Mouse (Mus musculus): ENCODE data around the gene Mxd1.
A peak's percentile ranks its signal among the peaks of the same experiment; 100 is the strongest.

Gene Mxd1

DNA sequence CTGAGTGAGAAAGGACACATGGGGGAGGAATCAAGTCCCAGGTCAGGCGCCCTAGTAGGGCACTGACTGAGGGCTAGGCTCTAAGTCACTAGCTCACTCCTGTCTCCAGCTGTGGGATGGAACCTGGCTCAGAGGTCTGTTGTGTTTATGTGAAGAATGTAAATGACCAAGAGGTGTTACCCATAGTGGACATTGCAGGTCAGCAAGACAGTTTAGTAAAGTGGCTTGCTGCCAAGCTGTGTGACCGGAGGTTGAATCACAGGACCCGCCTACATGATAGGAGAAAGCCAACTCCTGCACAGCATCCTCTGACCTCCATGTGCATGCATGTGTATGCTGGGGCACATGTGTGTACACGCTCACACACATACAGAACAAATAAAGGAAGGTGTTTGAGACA, 23.4 kb downstream of the Mxd1 start:
- no peak for DNase-seq

DNA sequence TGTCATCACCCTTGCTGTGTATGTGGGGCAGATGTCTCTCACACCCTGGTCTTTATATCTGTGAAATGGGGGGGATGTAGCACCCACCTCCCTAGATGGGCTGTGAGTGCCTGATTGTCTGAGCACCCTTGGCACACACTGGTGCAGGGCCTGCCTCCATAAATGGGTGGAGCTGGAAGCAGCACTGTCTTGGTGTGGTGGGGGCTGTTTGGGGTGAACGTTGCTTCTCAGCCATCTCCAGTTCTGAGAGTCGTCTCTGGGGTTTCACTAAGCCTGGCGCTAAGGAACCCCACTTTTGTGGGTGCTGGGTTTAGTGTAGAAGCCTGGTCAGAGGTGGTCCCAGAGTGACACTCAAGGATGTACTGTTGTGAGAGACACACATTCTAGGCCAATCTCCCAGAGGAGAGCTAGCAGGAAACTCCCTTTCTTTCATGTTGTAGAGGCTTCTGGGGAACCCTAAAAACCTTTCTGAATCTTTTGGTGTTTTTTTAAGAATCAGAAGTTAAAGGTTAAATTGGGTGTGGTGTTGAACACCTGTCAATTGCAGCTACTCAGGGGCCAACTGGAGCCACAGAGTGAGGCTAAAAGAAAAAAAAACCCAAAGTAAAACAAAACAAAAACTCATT, 24.1 kb downstream of the Mxd1 start:
- no peak for DNase-seq

DNA sequence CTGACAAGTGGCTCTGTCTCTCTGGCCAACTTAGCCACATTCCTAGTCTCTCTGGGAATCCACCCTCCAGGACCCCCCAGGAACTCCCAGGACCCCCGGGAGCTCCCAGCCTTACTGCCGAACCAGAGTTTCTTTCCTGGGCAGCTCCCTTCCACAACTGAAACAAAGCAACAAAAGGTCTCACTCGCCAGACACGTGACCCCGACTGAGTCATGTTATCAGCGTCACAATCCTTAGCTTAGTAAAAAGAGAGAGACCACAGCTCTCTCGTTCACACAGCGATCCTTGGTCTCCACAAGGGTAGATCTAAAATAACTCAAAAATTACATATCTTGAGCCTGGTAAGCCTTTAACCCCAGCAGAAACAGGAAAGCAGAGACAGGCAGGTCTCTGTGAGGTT, 27.2 kb downstream of the Mxd1 start:
- no peak for DNase-seq

DNA sequence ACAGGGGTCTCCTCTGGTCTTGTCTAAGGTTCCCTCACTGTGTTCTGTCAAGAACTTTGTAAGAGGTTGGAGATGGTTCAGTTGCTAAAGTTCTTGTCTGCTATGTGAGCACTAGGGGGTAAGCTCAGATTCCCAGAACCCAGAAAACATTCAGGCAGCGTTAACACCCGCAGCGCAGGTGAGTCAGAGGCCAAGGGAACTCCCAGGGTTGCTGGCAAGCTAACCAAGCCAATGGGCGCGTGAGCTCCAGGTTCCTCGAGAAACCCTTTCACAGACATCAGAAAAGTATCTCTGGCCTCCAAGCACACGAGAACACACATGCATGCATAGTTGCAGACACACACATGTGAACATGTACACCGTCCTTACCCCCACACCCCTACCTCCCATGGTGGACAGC, 28.2 kb downstream of the Mxd1 start:
- no peak for DNase-seq

DNA sequence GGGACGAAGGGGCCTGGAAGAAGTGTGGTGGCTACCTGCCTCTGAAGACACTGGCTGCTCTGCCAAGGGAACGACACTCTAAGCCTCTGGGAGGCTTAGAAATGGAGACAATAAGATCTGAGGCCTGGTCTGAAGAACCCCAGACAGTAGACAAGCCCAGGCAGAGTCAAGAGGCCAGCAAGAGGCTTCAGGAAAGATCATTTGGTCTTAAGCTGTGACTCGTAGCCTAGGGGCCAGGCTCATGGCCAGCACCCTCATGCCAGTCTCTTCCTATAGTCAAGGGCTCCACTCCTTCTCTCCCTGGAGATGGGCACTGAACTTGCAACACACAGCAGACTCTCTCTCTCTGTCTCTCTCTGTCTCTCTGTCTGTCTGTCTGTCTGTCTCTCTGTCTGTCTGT, 28.8 kb downstream of the Mxd1 start:
- DNase-seq = no peak

DNA sequence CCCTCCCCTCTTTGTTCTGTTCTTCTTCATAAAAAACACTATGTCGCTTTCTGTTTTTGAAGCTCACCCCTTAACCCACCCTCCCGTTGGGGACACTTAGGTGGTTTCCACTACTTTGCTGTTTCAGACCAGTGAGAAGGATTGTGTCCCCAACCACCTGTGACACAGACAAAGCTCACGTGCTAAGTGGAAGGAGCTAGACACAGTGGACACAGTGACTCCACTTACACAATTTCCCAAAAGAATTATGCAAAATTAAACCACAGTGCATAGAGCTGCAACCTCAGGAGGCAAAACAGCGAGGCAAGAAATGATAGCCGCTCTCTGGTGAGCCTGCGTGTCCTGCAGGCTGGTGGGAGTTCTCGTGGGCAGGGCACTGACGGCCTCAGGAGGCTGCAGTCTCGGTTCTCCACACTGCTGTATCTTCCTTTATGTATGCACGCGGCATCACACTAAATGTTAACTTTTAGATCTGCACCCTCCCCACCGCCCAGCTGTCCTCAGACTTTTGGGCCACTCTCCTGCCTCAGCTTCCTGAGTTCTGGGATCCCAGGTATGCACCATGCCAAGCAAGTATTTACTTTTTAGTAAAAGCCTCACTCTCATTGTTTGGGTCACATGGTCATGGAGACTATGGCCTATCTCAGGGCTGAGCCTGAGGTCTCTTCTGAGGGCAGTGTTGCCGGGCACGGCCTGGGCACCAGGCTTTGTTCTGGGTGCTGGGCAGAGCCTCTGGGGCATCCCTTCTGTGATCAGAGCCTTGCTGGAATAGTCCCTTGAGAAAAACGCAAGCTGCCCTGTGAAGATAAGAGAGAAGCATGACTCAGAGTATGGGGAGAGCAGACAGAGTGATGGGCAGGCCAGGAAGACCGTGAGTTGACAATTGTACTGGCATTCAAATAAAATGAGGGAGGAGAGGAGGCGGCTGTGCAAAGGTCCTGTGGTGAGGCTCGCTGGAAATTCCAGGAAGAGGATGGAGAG, 29.5 kb downstream of the Mxd1 start:
- DNase-seq = no peak

DNA sequence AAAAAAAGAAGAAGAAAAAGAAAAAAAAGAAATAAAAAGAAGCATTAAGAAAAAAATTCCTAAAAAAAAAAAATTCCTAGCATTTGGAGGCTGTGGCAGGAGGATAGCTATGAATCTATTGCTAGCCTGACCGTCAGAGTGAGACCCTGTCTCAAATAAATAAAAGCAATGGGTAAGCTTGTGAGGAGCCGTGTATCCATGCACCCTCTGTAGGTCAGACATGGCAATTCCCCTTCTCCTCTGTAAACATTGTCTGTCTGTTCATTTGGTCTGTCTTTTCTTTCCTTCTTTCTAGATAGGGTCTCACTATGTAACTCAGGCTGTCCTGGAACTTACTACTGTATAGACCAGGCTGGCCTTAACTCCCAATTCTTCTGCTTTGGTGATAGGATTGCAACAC, 30.5 kb downstream of the Mxd1 start:
- DNase-seq = no peak

DNA sequence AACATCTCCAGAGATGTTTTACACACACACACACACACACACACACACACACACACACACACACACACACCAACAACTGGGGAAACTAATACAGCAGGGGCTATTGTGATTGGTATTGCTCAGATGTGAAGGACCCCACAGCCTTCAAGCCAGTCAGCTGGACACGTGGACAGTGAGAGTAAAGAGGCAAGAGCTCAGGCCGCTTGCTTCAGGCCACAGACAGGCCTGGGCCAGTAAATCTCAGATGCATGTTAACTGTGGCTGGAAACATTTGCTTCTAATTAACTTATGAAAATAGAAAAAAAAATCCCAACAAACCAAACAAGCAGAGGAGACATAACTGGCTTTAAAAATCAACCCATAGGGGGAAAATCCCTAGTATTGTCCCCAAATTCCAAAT, 31.1 kb downstream of the Mxd1 start:
- no peak for DNase-seq

DNA sequence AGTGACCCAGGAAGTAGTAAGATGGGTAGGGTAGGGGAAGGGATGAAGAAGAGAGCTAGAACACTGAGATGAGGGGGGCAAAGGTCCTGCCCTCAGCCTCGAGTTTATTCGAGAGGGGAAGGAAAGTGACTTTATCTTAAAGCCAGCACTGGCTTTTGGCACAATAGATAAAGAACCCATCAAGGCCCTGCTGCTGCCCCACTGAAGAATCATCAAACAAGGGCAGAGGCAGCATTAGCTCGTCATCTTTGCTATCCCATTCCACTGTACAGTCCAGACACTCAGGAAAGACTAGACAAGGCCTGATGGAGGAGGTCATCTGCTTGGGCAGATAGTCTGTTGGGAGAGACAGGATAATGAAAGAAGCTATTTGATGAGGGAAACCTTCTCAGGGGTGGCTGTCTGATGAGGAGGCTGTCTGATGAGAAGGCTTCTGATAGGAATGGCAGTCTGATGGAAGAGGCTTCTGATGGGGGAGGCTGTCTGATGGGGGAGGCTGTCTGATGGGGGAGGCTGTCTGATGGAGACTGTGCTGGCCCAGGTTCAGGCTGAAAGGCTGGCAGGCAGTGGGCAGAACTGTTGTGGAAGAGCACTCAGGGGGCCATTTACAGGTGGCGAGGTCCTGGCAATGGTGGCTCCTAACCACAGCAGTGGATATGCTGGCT, 31.7 kb downstream of the Mxd1 start:
- no peak for DNase-seq

DNA sequence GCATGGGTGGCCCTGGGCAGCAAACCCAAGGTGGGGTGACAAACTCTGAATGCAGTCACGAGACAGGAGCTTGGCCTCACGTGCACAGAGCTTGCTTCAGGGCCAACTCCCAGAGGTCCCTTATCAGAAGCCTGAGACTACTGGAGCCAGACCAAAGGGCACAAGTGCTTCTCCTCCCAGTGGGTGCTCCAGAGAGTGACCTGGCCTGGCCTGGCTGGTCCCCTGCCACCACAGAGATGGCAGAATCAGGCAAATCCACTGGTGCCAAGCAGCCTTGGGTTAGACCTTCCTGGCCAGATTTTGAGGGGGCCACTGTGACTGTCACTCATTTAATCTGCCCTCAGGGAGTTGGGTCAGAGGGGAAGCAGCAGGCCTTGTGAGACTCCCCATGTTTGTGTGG, 32.5 kb downstream of the Mxd1 start:
- DNase-seq = no peak

DNA sequence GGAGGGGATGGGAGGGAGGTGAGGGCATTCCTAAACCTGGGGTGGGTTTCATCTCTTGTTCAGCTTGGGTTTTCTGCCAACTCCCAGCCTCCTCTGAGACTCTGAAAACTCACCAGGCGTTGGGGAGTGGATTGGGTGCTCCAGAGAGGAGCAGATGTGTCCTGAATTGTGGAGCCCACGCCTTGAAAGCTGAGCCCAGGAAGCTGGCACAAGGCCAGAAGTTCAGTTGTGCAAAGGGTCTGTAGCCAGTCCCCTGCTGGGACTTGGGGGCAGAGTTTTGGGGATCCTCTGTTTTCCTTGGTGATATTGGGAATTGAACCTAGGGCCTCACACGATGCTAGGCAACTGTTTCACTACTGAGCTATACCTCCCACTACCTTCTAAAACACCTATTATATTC, 38.8 kb downstream of the Mxd1 start:
- DNase-seq = no peak

DNA sequence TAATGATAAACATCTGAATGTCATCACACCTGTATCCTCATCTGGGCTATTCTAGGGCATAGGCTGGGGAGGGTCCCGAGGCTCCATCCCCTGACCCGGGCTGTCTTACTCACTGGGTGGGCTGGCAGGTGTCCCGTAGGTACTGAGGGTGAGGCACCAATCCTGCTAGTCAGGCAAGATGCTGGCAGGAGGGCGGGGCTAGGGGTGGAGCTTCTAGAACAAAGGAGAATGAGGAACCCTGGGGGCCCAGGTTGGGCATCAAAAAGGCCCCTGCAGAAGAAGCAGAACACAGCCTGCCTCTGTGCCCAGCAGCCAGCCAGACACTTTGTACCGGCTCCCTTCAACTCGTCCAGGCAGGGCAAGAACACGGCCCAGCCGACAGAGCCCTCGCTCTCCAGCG, 41.0 kb downstream of the Mxd1 start, which contains the start of gene Asprv1:
Asprv1 (plus strand) TSS at position 219 of the 400 bp plus-strand sequence.
- no peak for DNase-seq

DNA sequence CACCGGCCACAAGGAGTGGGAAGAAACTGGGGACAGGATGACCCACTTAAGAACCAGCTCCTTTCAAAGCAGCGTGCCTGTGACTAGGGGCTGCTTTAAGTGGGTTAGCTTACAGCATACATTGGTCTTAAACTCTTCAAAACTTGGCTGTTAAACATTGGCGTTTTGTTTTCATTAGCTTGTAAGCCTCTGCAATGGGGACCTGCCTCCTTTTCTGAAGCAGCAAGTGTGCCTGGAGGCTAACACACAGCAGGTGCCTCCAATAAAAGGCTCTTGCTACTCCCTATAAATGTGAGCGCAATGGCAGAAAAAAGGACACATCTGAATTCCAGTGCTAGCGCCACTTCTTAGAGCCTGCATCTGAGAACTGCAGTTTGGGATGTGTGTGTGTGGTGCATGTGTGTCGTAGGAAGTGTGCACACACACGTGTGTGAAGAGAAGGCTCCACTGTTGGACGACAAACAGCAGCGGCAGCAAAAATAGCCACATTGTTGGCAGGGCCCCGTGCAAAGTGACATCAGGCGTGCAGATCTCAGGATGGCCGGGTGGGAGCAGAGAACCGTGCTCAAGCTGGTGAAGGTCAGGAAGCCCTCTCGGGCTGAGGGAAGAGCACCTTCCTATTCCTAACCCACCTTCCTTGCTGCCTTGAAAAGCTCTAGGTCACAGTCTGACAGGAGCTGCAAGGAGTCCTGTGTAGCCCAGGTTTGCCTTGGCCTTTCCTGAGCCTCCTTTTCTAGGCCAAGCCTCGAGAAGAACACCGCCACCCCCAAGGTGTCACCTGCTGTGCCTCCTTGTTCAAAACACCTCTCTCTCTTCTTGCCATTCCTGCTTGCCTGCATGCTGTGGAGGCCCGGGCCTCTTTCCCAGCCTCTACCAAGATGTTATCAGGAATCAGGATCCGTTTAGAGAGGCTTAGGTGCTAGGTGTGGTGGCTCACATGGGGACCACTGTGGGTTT, 44.6 kb downstream of the Mxd1 start:
- peak; percentile 46 to 48 for DNase-seq

DNA sequence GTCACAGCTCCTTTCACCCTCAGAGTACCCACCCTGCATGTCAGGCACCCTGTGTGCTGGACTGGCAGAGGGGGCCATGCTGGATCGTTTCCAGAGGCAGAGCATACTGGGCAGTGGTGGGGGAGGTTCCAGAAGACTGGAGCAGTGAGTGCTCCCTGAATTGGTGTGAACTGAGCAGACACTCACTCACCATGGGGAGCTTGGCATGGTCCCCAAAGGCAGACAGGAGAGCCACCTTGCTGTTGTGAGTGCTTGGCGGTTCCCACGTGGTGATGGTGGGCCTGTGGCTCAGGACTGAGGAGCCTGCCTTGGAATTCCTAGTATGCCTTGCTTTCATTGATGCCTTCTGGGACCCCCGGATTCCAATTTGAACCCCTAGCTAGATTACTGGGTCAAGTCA, 45.8 kb downstream of the Mxd1 start:
- DNase-seq = peak; percentile 31 to 34

DNA sequence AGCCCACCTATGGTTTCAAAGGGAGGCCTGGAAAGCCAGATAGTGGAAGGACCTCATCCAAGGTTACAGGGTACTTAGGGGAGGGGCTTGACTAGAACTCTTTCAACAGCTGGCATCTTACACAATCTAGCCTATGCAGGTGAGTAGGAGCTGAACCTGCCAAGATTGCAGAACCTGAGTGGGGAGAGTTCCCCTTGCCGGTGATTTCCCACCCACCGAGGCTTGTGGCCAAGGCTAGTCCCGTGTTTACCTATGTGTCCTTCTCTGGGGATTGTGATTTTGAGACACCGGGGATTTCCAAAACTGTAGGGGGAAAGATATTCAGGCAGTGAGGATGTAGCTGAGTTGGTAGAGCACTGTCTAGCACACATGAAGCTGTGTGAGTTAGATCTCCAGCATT, 53.7 kb downstream of the Mxd1 start:
- DNase-seq = no peak

DNA sequence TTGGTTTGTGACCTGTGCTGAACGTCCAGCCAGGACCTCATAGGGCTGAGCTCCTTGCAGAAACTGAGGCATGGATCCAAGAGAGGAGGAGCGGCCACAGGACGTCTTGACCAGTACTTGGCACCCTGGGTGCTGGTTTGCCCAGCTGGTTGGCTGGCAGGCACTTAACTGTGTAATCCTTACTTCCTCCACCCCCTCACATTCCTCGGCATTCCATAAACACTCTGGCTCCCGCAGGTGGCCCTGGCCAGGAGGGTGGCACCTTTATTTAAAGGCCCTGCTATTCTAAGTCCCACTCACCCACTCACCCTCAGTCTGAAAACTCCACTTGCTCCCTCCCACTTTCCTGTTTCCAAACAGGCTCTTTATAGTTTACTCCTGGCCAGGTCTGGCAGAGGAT, 58.2 kb downstream of the Mxd1 start:
- DNase-seq = no peak

DNA sequence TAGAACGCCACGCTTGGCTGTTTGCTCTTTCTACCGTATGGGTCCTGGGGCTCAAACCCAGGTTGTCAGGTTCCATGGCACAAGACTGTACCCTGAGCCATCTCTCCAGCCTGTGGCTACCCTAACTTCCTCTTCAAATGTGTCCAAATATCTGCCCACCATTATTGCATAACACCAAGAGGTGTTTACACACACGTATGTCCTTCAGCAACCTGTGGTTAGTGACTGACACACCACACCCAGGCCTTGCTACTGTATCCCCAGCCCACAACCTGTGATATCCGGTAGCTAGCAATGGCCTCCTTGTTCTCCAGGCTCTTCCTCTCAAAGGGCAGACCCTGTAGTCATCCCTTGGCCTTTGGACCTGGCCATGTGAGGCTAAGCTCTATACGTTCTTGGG, 59.7 kb downstream of the Mxd1 start:
- DNase-seq = no peak

DNA sequence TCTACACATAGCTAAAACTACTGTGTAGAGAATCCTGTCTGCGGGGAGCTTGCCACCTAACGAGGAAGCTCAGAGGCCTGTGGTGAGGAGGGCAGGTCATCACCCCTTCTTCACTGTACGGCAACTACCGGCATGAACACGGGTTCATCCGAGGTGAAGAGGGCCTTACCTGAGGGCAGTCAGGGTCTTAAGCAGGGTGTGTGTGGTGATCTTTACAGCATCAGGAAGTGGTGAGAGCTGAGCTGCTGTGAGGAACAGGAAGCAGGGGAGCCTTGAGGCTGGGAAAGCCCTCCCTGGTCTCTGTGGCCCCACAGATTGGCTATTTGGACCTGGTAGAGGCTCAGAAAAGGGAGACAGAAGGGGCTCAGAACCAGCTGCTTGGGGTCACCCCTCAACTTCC, 61.5 kb downstream of the Mxd1 start:
- no peak for DNase-seq

DNA sequence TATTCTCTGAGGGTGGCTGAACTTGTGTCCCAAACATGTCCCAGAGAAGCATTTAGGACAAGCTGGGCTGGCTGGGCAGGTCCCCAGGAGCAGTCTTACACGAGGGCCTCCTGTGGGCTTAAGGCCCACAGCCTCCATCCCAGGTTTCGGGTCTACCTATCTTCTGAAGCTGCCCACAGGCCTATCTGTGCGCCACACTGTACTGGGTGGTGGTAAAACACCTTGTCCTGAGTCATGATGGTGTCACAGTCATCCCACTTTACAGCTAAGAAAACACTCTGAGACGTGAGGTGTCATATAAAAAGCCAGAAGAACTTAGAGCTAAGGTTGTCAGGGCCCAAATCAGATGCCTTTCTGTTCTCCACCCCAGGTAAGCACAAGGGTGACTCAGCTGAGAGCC, 62.7 kb downstream of the Mxd1 start:
- no peak for DNase-seq

DNA sequence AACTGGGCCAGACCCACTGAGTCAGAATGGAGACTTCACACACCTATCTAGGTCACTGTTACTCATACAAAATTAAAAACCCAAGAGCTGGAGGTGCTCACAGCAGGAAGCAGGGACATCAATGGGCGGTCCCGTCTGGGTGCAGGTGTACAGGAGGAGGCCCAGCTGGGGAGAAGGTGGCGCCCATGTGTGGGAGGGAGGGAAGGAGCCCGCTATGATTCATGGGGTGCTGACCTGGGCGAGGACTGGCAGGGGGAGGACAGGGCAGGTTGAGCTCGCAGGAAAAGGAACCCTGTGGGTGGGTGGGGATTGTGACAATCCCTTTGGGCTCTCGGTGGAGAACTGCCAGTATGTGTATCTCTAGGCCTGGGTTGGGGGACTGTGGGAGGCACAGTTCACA, 63.7 kb downstream of the Mxd1 start:
- no peak for DNase-seq

DNA sequence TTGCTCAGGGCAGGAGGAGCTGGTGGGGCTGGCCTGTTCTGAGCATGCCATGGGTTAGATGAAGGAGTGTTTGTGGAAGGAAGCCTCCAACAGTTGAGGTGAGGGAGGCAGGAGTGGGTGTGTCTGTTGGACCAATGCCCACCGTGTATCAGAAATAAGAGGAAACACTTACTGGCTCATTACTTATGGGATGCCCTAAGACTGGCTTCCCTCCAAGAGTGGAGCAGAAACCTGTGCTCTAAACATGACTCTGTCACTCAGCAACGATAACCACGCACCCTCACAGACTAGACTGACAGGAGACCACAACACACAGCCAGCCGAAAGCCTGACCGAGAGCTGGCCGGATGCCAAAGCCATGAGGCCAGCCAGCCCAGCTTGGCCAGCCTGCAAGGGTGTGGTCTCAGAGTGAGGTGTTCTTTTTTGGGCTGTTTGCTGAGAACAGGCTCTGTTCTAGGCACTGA, 69.0 kb downstream of the Mxd1 start:
- peak; percentile 31 to 56 for DNase-seq

DNA sequence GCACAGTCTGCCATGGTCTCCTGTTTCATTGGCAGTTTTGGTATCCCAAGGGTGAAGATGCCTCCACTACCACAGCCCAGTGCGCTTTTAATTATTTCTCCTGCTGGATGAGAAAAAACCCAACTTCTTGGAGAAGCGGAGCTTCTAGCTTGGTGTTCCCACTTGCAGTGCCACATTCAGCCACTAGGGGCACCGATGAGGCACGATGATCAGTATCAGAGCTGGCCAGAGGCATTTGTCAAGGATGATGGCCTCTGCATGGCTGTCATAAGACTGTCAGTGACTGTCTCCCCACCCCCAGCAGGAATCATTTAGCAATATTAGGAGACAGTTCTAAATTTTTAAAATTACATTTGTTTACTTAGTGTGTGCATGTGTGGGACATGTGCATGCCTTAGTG, 69.8 kb downstream of the Mxd1 start:
- peak; percentile 89 to 93 for DNase-seq

Measured in cerebellum, postnatal 36 days (tissue).